Mouse (Mus musculus): ENCODE measurements at regions not wholly inside any gene's neighbourhood (a gene's known extent, or its start where the extent isn't known, plus 50 kb on each side); places are given as distances from the start of the nearest gene placed in this dataset.

GRCm38 (mm10) chr13:60086657-60087056, 90.5 kb downstream of the Gas1 start:
- H3K4me1 ChIP-seq, result peaks cover 8% of the 10 kb centered on the region
- H3K4me3 ChIP-seq, result no peak overlapping the region
- H3K36me3 ChIP-seq (replicated peaks), result no peaks in the 10 kb centered on the region
- H3K27me3 ChIP-seq (replicated peaks), result no peaks in the 10 kb centered on the region
- no peak for ATAC-seq (replicated peaks)
- H3K27ac ChIP-seq, result no peak overlapping the region
- H3K4me2 ChIP-seq, result no peak overlapping the region
- 88% methylated on average over 8 of the region's 8 CpGs for WGBS
- no peak overlapping the region for H3K9ac ChIP-seq
- no peaks in the 10 kb centered on the region for H3K9me3 ChIP-seq

DNA sequence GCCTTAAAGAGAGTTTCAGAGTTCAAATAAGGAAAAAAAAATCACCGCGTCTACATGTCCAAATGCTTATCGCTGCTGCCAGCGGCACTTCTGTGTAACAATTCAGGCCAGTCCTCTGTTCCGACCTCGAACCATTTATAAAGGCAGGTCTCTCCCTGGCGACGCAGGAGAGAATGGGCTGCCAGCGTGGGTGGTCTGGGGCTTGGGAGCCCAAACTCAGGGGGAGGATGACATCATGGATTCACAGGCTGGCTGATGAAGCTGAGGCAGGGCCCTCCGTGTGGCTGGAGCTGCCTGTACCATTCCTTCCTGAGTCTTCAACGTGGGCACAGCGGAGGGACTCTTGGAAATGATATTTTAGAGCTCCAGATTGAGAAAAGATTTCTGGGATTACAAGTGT, 92.2 kb downstream of the Gas1 start:
- H3K4me2 ChIP-seq, result peak overlapping the region; percentile 35
- H3K4me3 ChIP-seq, result no peak overlapping the region
- H3K36me3 ChIP-seq (replicated peaks), result no peaks in the 10 kb centered on the region
- no peaks in the 10 kb centered on the region for H3K9me3 ChIP-seq
- WGBS, result 11% methylated on average over 12 of the region's 12 CpGs
- ATAC-seq (replicated peaks), result peak; percentile 71
- H3K9ac ChIP-seq, result no peak overlapping the region
- H3K4me1 ChIP-seq, result peaks cover 8% of the 10 kb centered on the region
- H3K27ac ChIP-seq, result no peak overlapping the region
- no peaks in the 10 kb centered on the region for H3K27me3 ChIP-seq (replicated peaks)

- no peak overlapping the region for H3K4me3 ChIP-seq
- 46% methylated on average over 4 of the region's 4 CpGs for WGBS
- no peak overlapping the region for H3K4me2 ChIP-seq
- H3K9me3 ChIP-seq, result no peaks in the 10 kb centered on the region
- ATAC-seq (replicated peaks), result no peak
- H3K27ac ChIP-seq, result no peak overlapping the region
- no peaks in the 10 kb centered on the region for H3K36me3 ChIP-seq (replicated peaks)
- no peak overlapping the region for H3K9ac ChIP-seq
- peaks cover 8% of the 10 kb centered on the region for H3K4me1 ChIP-seq
- no peaks in the 10 kb centered on the region for H3K27me3 ChIP-seq (replicated peaks)
These were observed 92.9 kb downstream of the Gas1 start for GRCm38 (mm10) chr13:60084290-60084689.

DNA sequence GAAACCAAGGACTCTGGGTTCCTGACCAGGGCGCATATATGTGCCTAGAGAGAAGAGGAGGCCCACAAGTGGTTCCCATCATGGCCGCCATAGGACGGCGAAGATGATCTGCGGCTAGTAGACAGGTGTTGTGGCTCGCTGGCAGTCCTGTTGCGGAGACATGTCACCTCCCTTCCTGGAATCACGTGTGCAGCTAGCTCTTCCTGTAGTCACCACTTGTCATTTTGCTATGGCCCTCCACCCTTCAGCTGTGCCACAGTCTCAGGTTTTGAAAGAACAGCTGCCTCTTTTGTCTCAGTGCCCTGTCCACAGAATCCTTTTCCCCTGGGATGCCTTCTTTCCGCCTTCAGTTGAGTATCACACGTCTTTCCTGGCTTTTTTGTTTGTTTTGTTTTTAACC, 97.1 kb downstream of the Gas1 start:
- Histone ChIP-seq H3K9me3 (no peaks in the 10 kb centered on the region), H3K27ac (no peak overlapping the region), H3K36me3 (replicated peaks) (no peaks in the 10 kb centered on the region), H3K9ac (no peak overlapping the region), H3K4me2 (no peak overlapping the region), H3K4me3 (no peak overlapping the region), H3K27me3 (replicated peaks) (no peaks in the 10 kb centered on the region), H3K4me1 (peaks cover 6% of the 10 kb centered on the region)
- 81% methylated on average over 10 of the region's 10 CpGs for WGBS
- no peak for ATAC-seq (replicated peaks)

DNA sequence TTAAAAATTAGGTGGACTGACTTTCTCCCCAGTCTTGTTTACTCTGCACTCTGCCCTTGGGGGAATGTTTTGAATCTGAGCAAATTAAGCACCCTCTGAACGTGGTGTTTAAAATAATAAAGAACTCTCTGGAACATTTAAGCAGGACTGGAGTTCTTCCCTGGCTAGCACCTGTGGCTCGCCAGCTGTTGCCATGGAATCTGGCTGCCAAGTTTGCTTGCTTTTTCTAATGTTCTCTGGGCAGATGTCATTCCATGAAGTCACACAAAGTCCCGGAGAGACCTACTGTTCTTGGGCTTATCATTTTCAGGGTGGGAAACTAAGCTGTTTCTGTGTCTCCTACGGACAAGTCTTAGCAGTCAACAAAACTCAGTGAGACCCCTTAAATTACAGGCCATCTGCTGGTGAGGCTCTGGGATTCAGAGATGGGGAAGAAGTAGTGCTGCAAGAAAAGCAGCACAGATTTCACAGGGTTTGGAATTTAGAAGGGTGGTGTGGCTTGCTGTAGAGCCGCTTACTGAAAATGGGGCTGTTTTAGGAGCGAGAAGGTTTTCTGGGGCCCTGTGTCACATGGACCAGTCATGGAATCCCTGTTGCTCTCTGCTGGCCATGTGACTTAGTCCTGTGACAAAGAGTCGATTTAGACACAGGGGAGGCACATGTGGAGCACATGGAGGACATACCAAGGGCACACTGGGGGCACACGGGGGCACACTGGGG, 98.7 kb downstream of the Gas1 start:
- Histone ChIP-seq H3K4me1 (no peaks in the 10 kb centered on the region), H3K27ac (no peak overlapping the region), H3K9me3 (no peaks in the 10 kb centered on the region), H3K9ac (no peak overlapping the region), H3K27me3 (replicated peaks) (no peaks in the 10 kb centered on the region), H3K4me3 (no peak overlapping the region), H3K4me2 (no peak overlapping the region), H3K36me3 (replicated peaks) (no peaks in the 10 kb centered on the region)
- no peak for ATAC-seq (replicated peaks)
- 77% methylated on average over 8 of the region's 8 CpGs for WGBS

DNA sequence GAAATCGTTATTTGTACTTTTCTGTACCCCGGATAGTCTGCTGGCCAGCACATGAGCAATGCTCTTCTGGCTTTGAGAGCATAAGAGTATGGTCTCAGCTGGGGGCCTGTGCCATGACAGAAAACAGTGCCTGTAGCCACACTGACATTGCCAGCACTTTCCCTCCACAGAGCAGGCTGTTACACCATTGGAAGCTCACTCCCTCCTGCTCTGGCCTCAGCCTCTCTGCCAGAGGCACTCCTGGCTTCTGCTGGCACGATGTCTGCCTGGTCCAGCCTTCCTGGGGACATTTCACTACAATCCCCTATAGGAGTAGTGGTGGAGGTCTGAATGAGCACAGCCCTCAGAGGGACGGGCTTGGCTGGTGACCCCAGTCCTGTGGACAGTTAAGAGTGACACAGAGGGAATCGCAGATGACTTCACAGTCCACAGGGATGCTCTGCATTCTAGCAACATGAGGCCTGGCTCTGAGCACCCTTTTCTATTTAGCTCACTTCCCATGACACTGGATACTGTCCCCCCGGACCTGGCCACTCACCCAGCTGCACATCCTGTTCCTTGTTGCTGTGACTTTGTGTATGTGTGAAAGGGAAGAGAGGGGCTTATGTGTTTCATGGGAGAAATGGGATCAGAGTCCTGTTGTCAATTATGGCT, 100.9 kb downstream of the Gas1 start:
- Histone ChIP-seq H3K36me3 (replicated peaks) (no peaks in the 10 kb centered on the region), H3K4me3 (no peak overlapping the region), H3K9me3 (no peaks in the 10 kb centered on the region), H3K4me2 (no peak overlapping the region), H3K9ac (no peak overlapping the region), H3K27me3 (replicated peaks) (no peaks in the 10 kb centered on the region), H3K27ac (no peak overlapping the region), H3K4me1 (no peaks in the 10 kb centered on the region)
- ATAC-seq (replicated peaks), result no peak
- WGBS, result 66% methylated on average over 6 of the region's 6 CpGs

- Histone ChIP-seq H3K9ac (no peak overlapping the region), H3K27ac (no peak overlapping the region), H3K36me3 (replicated peaks) (no peaks in the 10 kb centered on the region), H3K4me2 (no peak overlapping the region), H3K27me3 (replicated peaks) (no peaks in the 10 kb centered on the region), H3K4me1 (no peaks in the 10 kb centered on the region), H3K9me3 (no peaks in the 10 kb centered on the region), H3K4me3 (no peak overlapping the region)
- 62% methylated on average over 9 of the region's 9 CpGs for WGBS
- ATAC-seq (replicated peaks), result no peak
These were observed 105.6 kb downstream of the Gas1 start for GRCm38 (mm10) chr13:60071595-60071994.

DNA sequence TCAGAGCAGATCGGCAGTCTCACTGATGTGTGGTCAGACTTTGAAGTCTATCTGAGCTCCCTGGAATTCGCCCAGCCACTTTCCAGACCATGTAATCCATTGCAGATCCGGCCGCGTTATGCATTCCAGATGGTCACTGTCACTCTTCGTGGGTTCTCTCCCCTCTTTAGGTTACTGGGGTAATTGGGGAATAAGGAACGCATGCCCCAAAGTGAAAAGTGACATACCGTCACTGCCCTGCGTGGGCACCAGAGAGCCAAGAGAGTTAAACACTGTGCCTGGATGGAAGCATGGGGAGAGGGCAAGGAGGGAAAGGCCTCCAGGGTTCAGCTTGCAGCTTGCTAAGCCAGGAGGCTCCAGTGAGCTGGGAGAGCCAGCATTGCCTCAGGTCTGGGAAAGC, 108.0 kb downstream of the Gas1 start:
- 48% methylated on average over 9 of the region's 9 CpGs for WGBS
- Histone ChIP-seq H3K27me3 (replicated peaks) (no peaks in the 10 kb centered on the region), H3K27ac (no peak overlapping the region), H3K4me3 (no peak overlapping the region), H3K9ac (no peak overlapping the region), H3K4me2 (no peak overlapping the region), H3K9me3 (no peaks in the 10 kb centered on the region), H3K36me3 (replicated peaks) (no peaks in the 10 kb centered on the region), H3K4me1 (no peaks in the 10 kb centered on the region)
- ATAC-seq (replicated peaks), result no peak

DNA sequence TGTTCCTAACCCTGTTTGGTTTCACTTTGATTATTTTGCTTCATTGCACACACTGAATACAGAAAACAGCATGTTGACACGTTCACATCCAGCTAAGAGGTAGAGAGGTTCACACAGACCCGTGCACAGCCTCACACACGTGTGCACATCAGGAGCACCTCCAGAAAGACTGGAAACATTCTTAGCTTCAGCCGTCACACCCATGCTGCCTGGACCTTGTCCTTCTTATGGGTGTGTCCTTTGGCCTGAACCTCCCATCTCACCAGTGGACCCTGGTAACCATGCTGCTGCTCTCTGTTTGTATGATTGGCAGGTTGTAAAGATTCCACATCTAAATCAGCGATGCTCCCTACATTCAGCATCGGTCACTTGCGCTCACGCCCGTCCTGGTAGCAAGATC, 109.8 kb downstream of the Gas1 start:
- no peak for ATAC-seq (replicated peaks)
- Histone ChIP-seq H3K4me2 (no peak overlapping the region), H3K27ac (no peak overlapping the region), H3K36me3 (replicated peaks) (no peaks in the 10 kb centered on the region), H3K4me3 (no peak overlapping the region), H3K27me3 (replicated peaks) (no peaks in the 10 kb centered on the region), H3K4me1 (no peaks in the 10 kb centered on the region), H3K9ac (no peak overlapping the region), H3K9me3 (no peaks in the 10 kb centered on the region)
- 85% methylated on average over 9 of the region's 9 CpGs for WGBS

DNA sequence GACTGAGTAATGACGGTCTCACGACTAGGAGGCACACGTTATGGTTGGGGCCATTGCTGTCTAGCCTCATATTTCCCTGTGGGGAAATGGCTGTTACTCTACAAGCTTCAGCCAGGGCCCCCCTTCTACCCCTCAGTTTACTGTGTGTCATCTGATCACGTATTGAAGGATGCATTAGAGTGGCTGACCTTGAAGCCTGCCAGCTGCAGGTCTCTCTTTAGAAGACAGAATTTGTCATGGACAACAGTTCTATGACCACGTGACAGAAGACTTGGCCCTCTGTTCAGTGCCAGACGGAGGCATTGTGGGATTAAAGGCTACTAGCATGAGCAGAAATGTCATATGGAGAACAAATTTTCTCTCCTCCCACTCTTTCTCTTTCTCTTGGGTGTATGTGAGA, 115.6 kb downstream of the Gas1 start:
- Histone ChIP-seq H3K36me3 (replicated peaks) (no peaks in the 10 kb centered on the region), H3K27me3 (replicated peaks) (no peaks in the 10 kb centered on the region), H3K9me3 (no peaks in the 10 kb centered on the region), H3K4me3 (no peak overlapping the region), H3K27ac (no peak overlapping the region), H3K4me1 (peaks cover 5% of the 10 kb centered on the region; the same call in 1 of the 2 replicates), H3K9ac (no peak overlapping the region), H3K4me2 (no peak overlapping the region)
- ATAC-seq (replicated peaks), result no peak
- 80% methylated on average over 6 of the region's 6 CpGs for WGBS

- H3K4me1 ChIP-seq, result peaks cover 5% of the 10 kb centered on the region; the same call in 1 of the 2 replicates
- H3K27me3 ChIP-seq (replicated peaks), result no peaks in the 10 kb centered on the region
- ATAC-seq (replicated peaks), result no peak
- H3K36me3 ChIP-seq (replicated peaks), result no peaks in the 10 kb centered on the region
- H3K9ac ChIP-seq, result no peak overlapping the region
- no peak overlapping the region for H3K4me3 ChIP-seq
- no peaks in the 10 kb centered on the region for H3K9me3 ChIP-seq
- no peak overlapping the region for H3K4me2 ChIP-seq
- no peak overlapping the region for H3K27ac ChIP-seq
- 45% methylated on average over 13 of the region's 13 CpGs for WGBS
These were observed 119.3 kb downstream of the Gas1 start for GRCm38 (mm10) chr13:60057761-60058274.

DNA sequence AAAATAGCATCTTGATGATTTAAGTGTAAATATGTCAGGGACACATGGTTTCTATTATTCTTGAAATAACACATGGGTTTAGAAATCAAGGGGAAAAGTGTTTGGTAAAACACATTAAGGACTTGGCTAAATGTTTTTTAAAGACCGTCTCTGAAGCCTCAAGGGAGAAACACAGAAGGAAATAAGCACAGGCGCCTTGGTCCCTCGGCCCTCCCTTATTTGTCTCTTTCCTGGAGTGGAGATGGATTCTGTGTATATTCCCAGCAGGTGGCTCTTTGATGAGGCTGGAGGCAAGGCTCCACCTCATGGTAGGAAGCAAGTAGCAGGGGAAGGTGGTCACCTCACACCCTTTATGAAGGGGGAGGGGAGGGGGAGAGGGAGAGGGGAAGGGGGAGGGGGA, 122.6 kb downstream of the Gas1 start:
- ATAC-seq (replicated peaks), result no peak
- Histone ChIP-seq H3K27me3 (replicated peaks) (no peaks in the 10 kb centered on the region), H3K4me1 (peaks cover 5% of the 10 kb centered on the region; the same call in 1 of the 2 replicates), H3K9ac (no peak overlapping the region), H3K4me2 (no peak overlapping the region), H3K9me3 (no peaks in the 10 kb centered on the region), H3K36me3 (replicated peaks) (no peaks in the 10 kb centered on the region), H3K4me3 (no peak overlapping the region), H3K27ac (no peak overlapping the region)
- 57% methylated on average over 3 of the region's 3 CpGs for whole genome bisulfite sequencing

GRCm38 (mm10) chr13:60054081-60054480, 123.1 kb downstream of the Gas1 start:
- Histone ChIP-seq H3K27me3 (replicated peaks) (no peaks in the 10 kb centered on the region), H3K4me2 (no peak overlapping the region), H3K9ac (no peak overlapping the region), H3K9me3 (no peaks in the 10 kb centered on the region), H3K4me1 (peaks cover 5% of the 10 kb centered on the region; the same call in 1 of the 2 replicates), H3K36me3 (replicated peaks) (no peaks in the 10 kb centered on the region), H3K27ac (no peak overlapping the region), H3K4me3 (no peak overlapping the region)
- ATAC-seq (replicated peaks), result no peak
- 85% methylated on average over 9 of the region's 9 CpGs for WGBS

Data from midbrain, embryonic 15.5 days (tissue).